17 mouse cellular contexts compared by ENCODE assay signal in the genomic region with DNA sequence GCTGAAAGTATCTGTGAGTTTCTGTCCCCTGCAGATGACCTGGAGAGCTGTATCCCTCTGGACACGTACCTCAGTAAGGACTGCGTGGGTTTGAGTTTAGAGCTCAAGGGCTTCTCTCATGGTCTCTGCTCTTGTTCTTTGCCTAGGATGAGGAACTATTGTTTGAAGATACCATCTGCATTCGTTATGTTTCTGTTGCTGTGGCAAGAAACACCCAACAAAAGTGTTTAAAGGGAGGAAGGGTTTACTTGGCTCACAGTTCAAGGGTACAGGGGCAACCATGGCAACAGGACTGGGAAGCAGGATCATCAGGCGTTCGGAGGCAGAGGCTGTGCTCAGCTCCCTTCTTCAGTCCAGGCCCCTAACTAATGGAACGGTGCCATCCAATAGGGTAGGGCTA. TPM values are rescaled to one million over a fixed set of nuclear protein-coding genes. Genes with fewer than 3 reads are reported as not detected.
"Had no signal": no experiment of that assay in that cellular context is flagged by ENCODE, and none has a peak within 500 bp of the region (broad histone marks: within the 10 kb centered on the region; RNA-seq: fewer than 3 reads in every experiment).

No protein-coding gene starts in this region.

- H3K27ac ChIP-seq: limb, embryonic 15.5 days; liver, embryonic 14.5 days; macrophage; midbrain, embryonic 12.5 days; midbrain, embryonic 15.5 days; neural tube, embryonic 12.5 days; neural tube, embryonic 15.5 days had no signal

- ATAC-seq: midbrain, embryonic 15.5 days had no signal

- H3K27me3 ChIP-seq: limb, embryonic 15.5 days; midbrain, embryonic 12.5 days; midbrain, embryonic 15.5 days; neural tube, embryonic 12.5 days; neural tube, embryonic 15.5 days had no signal

- H3K4me2 ChIP-seq: limb, embryonic 15.5 days; liver, embryonic 11.5 days; lung, embryonic 14.5 days; midbrain, embryonic 12.5 days; midbrain, embryonic 15.5 days; neural tube, embryonic 12.5 days; neural tube, embryonic 15.5 days had no signal

- H3K4me3 ChIP-seq: limb, embryonic 15.5 days; midbrain, embryonic 12.5 days; midbrain, embryonic 15.5 days; neural tube, embryonic 12.5 days; neural tube, embryonic 15.5 days had no signal

- H3K9me3 ChIP-seq: limb, embryonic 15.5 days; midbrain, embryonic 12.5 days; midbrain, embryonic 15.5 days; neural tube, embryonic 12.5 days; neural tube, embryonic 15.5 days had no signal

- H3K9ac ChIP-seq: limb, embryonic 15.5 days; liver, embryonic 14.5 days; liver, postnatal 0 days; lung, embryonic 14.5 days; midbrain, embryonic 12.5 days; midbrain, embryonic 15.5 days; neural tube, embryonic 12.5 days; neural tube, embryonic 15.5 days had no signal

- H3K4me1 ChIP-seq: limb, embryonic 15.5 days; midbrain, embryonic 12.5 days; midbrain, embryonic 15.5 days; neural tube, embryonic 12.5 days; neural tube, embryonic 15.5 days had no signal

RNA-seq across cellular contexts. Expression of a gene that starts 58.2 kb away (rescaled TPM):
- total RNA-seq: layer of hippocampus, adult 18-20 months; layer of hippocampus, postnatal 14 days; left cerebral cortex, adult 8-10 months; left cerebral cortex, postnatal 14 days had no signal
- polyA plus RNA-seq: kidney, embryonic 16.5 days; limb, embryonic 15.5 days; liver, embryonic 11.5 days; liver, postnatal 0 days; lung, embryonic 14.5 days; lung, postnatal 0 days; macrophage; midbrain, embryonic 12.5 days; midbrain, embryonic 15.5 days; neural tube, embryonic 12.5 days; neural tube, embryonic 15.5 days; stomach, embryonic 16.5 days had no signal
